Mouse (Mus musculus): ENCODE measurements at regions not wholly inside any gene's neighbourhood (a gene's known extent, or its start where the extent isn't known, plus 50 kb on each side); places are given as distances from the start of the nearest gene placed in this dataset.

DNA sequence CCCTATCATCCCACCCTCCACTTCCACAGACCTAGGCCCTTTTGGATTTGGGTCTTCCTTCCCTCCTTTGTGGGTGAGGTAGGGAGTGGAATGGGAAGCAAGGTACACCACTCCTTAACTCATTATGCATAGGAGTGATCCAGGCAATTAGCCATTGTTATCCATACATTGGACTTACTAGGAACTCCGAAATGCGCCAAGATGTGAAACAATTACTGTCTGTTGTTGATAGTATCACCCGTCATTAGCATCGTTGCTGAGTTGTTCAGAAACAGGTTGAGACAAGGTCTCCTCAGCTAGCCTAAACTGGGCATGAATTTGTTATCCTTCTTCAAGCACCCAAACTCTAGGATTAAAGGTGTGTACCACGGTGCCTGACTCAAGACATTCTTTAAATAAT is 246.3 kb upstream of the Hnrnpa3 start:
- no peak for TF ChIP-seq CTCF (IDR thresholded peaks at IDR 0.05; ENCODE audit: borderline replicate concordance, insufficient read depth, low read depth, low read length)
- TF ChIP-seq POLR2A (IDR thresholded peaks at IDR 0.05; ENCODE audit: borderline replicate concordance, insufficient read depth, low read length) = no peak
